Mouse (Mus musculus) spleen, postnatal 0 days (tissue): ENCODE data around the gene Trappc2. TPM values are rescaled to one million over a fixed set of nuclear protein-coding genes. Genes with fewer than 3 reads are reported as not detected.

Source experiments
- polyA plus RNA-seq: library from polyadenylated mRNA; unstranded; fragments of >200 nt; fragmentation: Nextera tagmentation; extraction: Ambion mirVana; gene quantifications from 2 replicates; pipeline ENCODE4 v1.2.1, GENCODE M21; 2015

Trappc2 gene
- polyA plus RNA-seq, result 15.9 and 16.3 TPM in 2 replicates

GRCm38 (mm10) chrX:166440036-166440615 is at the start of gene Trappc2:
Gene Trappc2, plus strand, starts transcription at chrX:166440574.

GRCm38 (mm10) chrX:166440616-166441063 is 266 bp downstream of the Trappc2 start, which contains the start of gene Ofd1:
Gene Ofd1, minus strand, starts transcription at chrX:166440704.

GRCm38 (mm10) chrX:166479365-166479983 is 39.1 kb downstream of the Trappc2 start, which contains the start of gene Rab9:
Gene Rab9, minus strand, starts transcription at chrX:166479867.

Other genes with a start within 250 kb of the Trappc2 start
- gene Gpm6b, start 201.7 kb upstream of the Trappc2 start, polyA plus RNA-seq, result 4.2 and 6.9 TPM in 2 replicates
- gene Ofd1, start 130 bp downstream of the Trappc2 start, polyA plus RNA-seq, result 4.9 and 5.6 TPM in 2 replicates
- gene Rab9, start 39.3 kb downstream of the Trappc2 start, polyA plus RNA-seq, result 23.6 and 25.1 TPM in 2 replicates
- gene Tceanc, start 78.0 kb downstream of the Trappc2 start, polyA plus RNA-seq, result 5.2 and 6.1 TPM in 2 replicates
- 1.8 and 3.6 TPM in 2 replicates for gene Egfl6, start 145.1 kb downstream of the Trappc2 start, polyA plus RNA-seq